Mouse (Mus musculus) kidney, postnatal 10 days (tissue): ENCODE data around the gene Dnmbp.

Experiments used
- DNase-seq: peaks from one replicate; pipeline ENCODE4 v3.0.0; 2021; ENCODE audit warnings: mixed read lengths

Dnmbp gene

GRCm38 (mm10) chr19:43906492-43906891, 33.5 kb downstream of the Dnmbp start:
- DNase-seq, result no peak

- peak; percentile 74 for DNase-seq
These were observed 34.0 kb downstream of the Dnmbp start for GRCm38 (mm10) chr19:43905985-43906384.

GRCm38 (mm10) chr19:43905136-43905535, 34.9 kb downstream of the Dnmbp start:
- no peak for DNase-seq

- DNase-seq, result no peak
These were observed 35.7 kb downstream of the Dnmbp start for GRCm38 (mm10) chr19:43904327-43904726.

- DNase-seq, result no peak
These were observed 37.1 kb downstream of the Dnmbp start for GRCm38 (mm10) chr19:43902887-43903286.

- no peak for DNase-seq
These were observed 39.3 kb downstream of the Dnmbp start for GRCm38 (mm10) chr19:43900690-43901089.

- DNase-seq, result no peak
These were observed 41.4 kb downstream of the Dnmbp start for GRCm38 (mm10) chr19:43898547-43898946.

- no peak for DNase-seq
These were observed 43.5 kb downstream of the Dnmbp start for GRCm38 (mm10) chr19:43896441-43896840.

- no peak for DNase-seq
These were observed 44.0 kb downstream of the Dnmbp start for GRCm38 (mm10) chr19:43895951-43896350.

GRCm38 (mm10) chr19:43894821-43895220, 45.2 kb downstream of the Dnmbp start:
- DNase-seq, result no peak

GRCm38 (mm10) chr19:43894070-43894469, 45.9 kb downstream of the Dnmbp start:
- no peak for DNase-seq

- peak; percentile 70 for DNase-seq
These were observed 49.5 kb downstream of the Dnmbp start for GRCm38 (mm10) chr19:43890487-43890886.

GRCm38 (mm10) chr19:43887725-43888124, 52.3 kb downstream of the Dnmbp start:
- DNase-seq, result no peak

GRCm38 (mm10) chr19:43887242-43887641, 52.7 kb downstream of the Dnmbp start:
- DNase-seq, result no peak

GRCm38 (mm10) chr19:43886371-43887099, 53.5 kb downstream of the Dnmbp start:
- no peak for DNase-seq

- no peak for DNase-seq
These were observed 55.1 kb downstream of the Dnmbp start for GRCm38 (mm10) chr19:43884668-43885498.

GRCm38 (mm10) chr19:43882895-43883573, 57.0 kb downstream of the Dnmbp start:
- DNase-seq, result peak; percentile 54

- peak; percentile 40 for DNase-seq
These were observed 58.4 kb downstream of the Dnmbp start for GRCm38 (mm10) chr19:43881615-43882014.

GRCm38 (mm10) chr19:43880420-43880819, 59.6 kb downstream of the Dnmbp start:
- no peak for DNase-seq

- DNase-seq, result peak; percentile 91
These were observed 60.4 kb downstream of the Dnmbp start for GRCm38 (mm10) chr19:43879401-43880212.

GRCm38 (mm10) chr19:43878111-43879092, 61.6 kb downstream of the Dnmbp start:
- DNase-seq, result no peak
